Mouse (Mus musculus) embryonic fibroblast, embryonic 13.5 days (primary cell): ENCODE data around the gene Fam53b. TPM values are rescaled to one million over a fixed set of nuclear protein-coding genes. Genes with fewer than 3 reads are reported as not detected.

Experiments used
- H3K27ac ChIP-seq: 2 replicates; pipeline ENCODE4 v1.5.1; 2012; ENCODE audit warnings: low read length, control low read depth, inconsistent platforms; ENCODE audit not compliant: insufficient read depth
- H3K4me1 ChIP-seq: 2 replicates; pipeline ENCODE4 v1.6.1; 2011; ENCODE audit warnings: low read length; ENCODE audit not compliant: control insufficient read depth, insufficient read depth
- H3K4me3 ChIP-seq: 2 replicates; pipeline ENCODE4 v1.5.1; 2011; ENCODE audit warnings: mild to moderate bottlenecking, control low read depth, low read length; ENCODE audit not compliant: insufficient read depth
- CTCF ChIP-seq: IDR thresholded peaks from 2 replicates; pipeline ENCODE4 v1.5.1; 2011; ENCODE audit warnings: mild to moderate bottlenecking, control low read depth, low read length, moderate library complexity, borderline replicate concordance; ENCODE audit not compliant: insufficient read depth
- POLR2A ChIP-seq: IDR thresholded peaks from 2 replicates; pipeline ENCODE4 v1.6.1; 2011; ENCODE audit warnings: low read depth, mild to moderate bottlenecking, control low read depth, low read length, moderate library complexity
- polyA plus RNA-seq: library from polyadenylated mRNA; stranded (reverse); fragments of >200 nt; gene quantifications from 2 replicates; pipeline ENCODE4 v1.2.4, GENCODE M21; 2011; ENCODE audit warnings: low read depth; ENCODE audit not compliant: missing spikeins, insufficient read length

Gene Fam53b
- polyA plus RNA-seq, 1 experiment = 12.5 TPM

DNA sequence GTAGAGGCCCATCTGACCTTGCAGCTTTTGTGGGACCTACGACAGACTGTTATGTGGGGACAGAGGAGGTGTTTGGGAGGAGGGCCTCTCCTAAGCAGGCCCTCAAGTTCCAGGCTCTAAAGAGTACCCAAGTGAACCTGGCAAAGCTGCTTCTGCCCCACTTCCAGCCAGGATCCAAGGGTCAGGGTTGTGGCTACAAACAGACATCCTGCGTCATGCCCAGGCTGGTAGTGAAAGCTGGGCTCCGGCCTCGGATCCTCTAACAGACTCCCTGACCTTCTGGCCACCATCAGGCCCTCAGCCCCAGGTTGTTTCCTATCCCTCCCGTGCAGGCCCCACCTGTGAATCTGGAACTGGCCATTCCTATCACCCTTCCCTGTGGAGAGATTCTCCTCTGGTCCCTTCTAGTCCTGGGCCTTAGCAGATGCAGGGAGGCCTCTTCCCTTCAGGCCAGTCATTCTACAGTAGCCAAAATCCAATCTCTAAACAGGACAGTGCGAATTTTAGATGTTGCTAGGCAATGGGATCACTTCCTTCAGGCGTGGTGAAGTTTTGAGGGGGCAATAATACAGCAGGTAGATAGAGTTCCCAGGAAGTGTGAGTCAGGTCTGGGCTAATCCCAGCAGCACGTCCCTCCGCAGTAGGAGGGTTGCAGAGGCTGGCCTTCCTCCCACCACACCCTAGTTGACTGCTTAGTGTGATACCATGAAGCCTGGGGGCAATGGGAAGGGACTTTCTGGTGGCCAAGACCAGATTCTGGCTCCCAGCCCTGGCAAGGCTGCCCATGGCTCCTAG, 110.0 kb downstream of the Fam53b start:
- Histone ChIP-seq H3K27ac (no peak overlapping the region), H3K4me1 (no peaks in the 10 kb centered on the region), H3K4me3 (no peak overlapping the region)
- no peak for TF ChIP-seq CTCF
- TF ChIP-seq POLR2A = no peak

DNA sequence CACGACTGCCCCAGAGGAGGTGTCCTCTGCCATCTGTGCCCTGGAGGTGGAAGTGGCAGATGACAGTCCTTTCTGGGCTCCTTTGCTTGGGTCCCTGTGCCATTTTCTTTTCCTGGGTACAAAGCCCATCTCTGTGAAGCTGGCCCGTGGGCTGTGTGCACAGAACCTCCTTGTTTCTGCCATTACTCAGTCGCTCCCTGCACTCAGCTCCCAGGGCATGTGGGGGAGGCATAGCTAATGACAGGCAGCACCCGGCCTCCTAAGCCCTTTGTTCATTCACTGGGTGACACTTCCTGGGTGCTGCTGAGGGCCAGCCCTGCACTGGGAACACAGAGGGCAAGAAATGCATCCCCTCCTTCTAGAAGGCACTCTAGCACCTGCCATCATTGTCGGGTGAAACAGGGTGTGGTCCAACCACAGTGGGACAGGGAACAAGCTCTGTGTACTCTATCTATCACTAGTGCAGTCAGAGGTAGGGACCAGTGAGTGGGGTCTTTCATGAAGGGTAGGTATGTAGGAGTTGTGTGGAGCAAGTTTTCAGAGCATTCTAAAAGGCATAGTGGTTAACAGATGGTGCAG, 111.1 kb downstream of the Fam53b start:
- Histone ChIP-seq H3K27ac (no peak overlapping the region), H3K4me1 (no peaks in the 10 kb centered on the region), H3K4me3 (no peak overlapping the region)
- TF ChIP-seq POLR2A (no peak), CTCF (no peak)

DNA sequence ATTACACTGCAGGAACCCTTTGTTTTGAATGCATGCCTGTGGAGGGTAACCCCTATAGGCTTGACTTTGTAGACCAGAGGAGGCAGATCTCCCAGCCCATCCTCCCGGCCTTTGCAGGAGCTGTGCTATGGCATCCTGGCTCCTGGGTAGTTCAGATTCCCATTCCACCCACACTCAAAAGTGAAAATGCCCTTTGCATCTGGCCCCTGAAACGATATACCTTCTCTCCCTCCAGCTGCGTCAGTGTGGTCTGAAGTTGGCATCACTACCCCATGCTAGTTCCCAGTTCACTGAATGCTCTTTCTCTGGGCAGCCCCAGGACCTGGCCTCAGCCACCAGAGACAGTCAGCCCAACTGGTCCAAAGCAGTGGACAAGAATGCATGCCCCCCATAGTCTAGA, 111.7 kb downstream of the Fam53b start:
- Histone ChIP-seq H3K4me3 (no peak overlapping the region), H3K4me1 (no peaks in the 10 kb centered on the region), H3K27ac (no peak overlapping the region)
- TF ChIP-seq POLR2A (no peak), CTCF (no peak)

DNA sequence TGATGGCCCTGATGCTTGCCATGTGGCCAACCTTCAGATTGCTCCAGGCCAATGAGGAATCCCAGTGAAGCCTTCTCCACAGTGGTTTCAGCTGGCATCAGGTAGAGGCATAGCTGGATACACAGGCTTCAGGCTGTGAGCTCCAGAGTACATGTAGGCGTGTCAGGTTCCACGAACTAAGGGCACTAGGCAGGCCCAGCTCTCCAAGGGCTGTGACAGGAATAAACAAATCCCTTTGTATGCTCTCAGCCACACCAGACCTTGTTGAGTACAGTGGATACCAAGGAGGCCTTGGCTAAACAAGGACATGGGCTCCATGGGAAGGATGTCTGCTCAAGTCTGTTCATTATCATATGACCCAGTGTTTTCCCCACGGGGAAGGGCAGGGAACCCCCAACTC, 112.3 kb downstream of the Fam53b start:
- H3K4me1 ChIP-seq = no peaks in the 10 kb centered on the region
- H3K4me3 ChIP-seq = no peak overlapping the region
- no peak for TF ChIP-seq POLR2A
- TF ChIP-seq CTCF = no peak
- H3K27ac ChIP-seq = no peak overlapping the region

DNA sequence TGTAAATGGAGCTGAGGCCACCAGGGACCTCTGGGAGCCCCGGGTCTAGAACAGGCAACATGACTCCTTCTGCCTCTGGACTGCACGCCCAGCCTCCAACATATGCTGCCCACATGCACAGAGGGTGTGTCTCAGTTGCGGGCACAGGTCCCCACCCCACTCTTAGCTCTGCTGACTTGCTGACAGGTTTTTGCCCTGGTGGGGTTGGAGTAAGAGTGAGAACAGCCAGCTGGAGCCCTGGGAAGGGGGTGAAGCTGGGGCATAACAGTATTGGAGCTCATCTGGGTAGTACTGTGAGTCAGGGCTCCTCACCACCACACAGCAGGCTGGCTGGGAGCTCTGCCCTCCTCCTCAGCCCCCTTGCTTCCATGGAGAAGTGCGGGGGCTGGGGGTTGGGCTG, 113.6 kb downstream of the Fam53b start:
- Histone ChIP-seq H3K4me1 (no peaks in the 10 kb centered on the region), H3K27ac (no peak overlapping the region), H3K4me3 (no peak overlapping the region)
- TF ChIP-seq CTCF = no peak
- no peak for TF ChIP-seq POLR2A

DNA sequence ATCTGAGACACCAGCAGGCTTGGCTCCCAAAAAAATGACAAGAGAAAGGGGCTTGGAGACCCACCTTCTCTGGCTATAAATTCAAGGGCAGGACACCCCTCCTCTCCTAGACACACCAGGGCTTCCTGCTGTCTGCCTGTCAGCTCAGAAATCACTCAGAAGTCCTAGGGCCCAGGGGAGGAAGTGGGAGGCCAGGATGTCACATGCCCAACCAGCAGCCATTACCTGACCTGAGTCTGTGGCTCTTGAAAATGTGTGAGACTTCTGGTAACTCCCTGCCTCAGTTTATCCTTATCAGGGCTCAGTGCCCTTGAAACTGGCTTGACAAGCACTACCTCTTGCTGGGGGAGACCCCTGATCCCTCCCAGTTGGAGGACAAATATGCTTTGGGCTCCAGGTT, 114.0 kb downstream of the Fam53b start:
- Histone ChIP-seq H3K4me3 (no peak overlapping the region), H3K27ac (no peak overlapping the region), H3K4me1 (no peaks in the 10 kb centered on the region)
- TF ChIP-seq CTCF (no peak), POLR2A (no peak)

DNA sequence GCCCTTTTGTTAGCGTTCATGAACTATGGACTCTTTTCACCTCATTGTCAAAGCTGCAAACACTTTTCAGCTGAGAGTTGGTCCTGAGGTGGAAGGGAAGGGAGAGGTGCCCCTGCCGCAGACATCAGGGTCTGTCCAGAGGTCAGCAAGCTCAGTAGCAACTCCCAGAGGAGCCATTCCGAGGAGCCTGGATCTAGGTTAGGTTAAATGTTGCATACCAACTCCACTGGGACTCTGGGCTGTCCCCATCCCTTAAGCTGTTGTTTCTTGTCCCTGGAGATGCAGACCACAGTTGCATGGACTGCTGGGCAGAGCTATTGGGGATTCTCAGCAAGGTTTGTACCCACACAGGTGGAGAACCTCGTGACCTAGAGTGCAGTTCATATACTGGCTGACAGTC, 114.5 kb downstream of the Fam53b start:
- H3K27ac ChIP-seq = no peak overlapping the region
- H3K4me3 ChIP-seq = no peak overlapping the region
- no peaks in the 10 kb centered on the region for H3K4me1 ChIP-seq
- TF ChIP-seq CTCF (no peak), POLR2A (no peak)

DNA sequence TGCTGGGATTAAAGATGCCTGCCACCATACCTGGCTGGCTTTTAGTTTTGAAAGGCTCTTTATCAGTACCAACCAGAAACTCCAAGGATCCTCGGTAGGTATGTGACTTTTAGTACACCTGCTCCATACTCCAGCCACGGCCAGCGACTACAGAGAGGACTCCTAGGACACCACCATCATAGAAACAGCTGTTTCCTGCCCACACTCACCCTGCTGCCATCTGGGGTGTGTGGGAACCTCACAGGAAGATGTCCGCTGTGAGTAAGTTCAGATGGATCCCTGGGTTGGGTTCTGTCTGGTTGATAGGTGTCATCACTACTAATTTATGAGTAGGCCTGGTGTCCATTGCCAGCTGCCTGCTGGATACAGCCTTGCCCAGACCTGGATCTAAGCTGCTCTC, 114.9 kb downstream of the Fam53b start:
- Histone ChIP-seq H3K27ac (no peak overlapping the region), H3K4me1 (no peaks in the 10 kb centered on the region), H3K4me3 (no peak overlapping the region)
- TF ChIP-seq CTCF (no peak), POLR2A (no peak)

DNA sequence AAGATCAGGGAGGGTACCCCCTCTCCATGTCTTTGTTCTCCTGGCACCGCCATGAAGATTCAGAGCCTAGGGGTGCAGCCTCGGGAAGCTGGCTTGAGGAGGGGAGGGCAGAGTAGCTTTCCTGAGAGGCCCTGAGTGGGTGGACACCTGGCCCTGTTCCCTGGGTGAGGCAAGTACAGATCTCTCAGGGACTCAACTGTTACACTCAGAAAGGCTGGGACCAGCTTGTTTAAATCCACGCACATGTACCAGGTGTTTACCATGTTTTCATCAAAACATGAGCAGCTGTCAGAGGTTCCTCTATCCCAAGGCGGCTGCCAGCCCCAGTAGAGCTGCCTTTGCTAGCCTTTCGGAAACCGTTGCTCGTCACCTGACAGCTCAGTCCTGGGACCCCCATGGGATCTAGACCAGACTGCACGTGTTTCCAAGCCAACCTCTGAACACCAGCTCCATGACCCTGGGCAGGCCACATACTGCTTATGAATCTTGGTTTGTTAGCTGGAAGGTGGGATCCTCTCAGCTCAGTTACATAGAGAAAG, 116.4 kb downstream of the Fam53b start:
- no peak overlapping the region for H3K4me3 ChIP-seq
- H3K27ac ChIP-seq = no peak overlapping the region
- H3K4me1 ChIP-seq = no peaks in the 10 kb centered on the region
- TF ChIP-seq CTCF = no peak
- TF ChIP-seq POLR2A = no peak

DNA sequence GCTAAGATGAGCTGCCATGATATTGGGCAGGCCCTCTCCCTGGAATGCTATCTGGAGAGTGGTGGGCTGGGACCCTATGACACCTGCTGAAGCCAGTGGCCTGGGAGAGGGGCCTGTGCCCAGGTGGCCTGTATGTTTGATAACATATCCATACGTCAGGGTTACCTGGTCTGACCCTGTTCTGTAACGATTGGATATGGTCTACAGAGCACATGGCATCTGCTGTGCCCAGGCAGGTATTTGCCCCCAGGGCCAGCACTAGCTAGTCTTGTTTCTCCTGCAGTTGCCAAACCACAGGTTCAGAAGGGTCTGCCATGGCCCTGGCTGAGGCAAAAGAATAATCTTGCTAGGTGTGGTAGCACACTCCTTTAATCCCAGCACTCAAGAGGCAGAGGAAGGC, 120.1 kb downstream of the Fam53b start:
- no peaks in the 10 kb centered on the region for H3K4me1 ChIP-seq
- TF ChIP-seq CTCF (no peak), POLR2A (no peak)
- no peak overlapping the region for H3K27ac ChIP-seq
- no peak overlapping the region for H3K4me3 ChIP-seq
